Mouse (Mus musculus) 3T3-L1 (cell line): ENCODE measurements around the gene Cyp27a1.

Source experiments
- DNase-seq: peaks from one replicate; pipeline ENCODE4 v3.0.0-alpha.2; 2015; ENCODE audit warnings: low read depth, low spot score

Gene Cyp27a1

GRCm38 (mm10) chr1:74713099-74713858, at the start of gene Cyp27a1:
TSS of gene Cyp27a1 (plus strand) at chr1:74713574.
- no peak for DNase-seq

- no peak for DNase-seq
Observed at GRCm38 (mm10) chr1:74665153-74665552, 48.2 kb upstream of the Cyp27a1 start.

GRCm38 (mm10) chr1:74668371-74668770, 45.0 kb upstream of the Cyp27a1 start:
- no peak for DNase-seq

- DNase-seq, result peak; percentile 53
Observed at GRCm38 (mm10) chr1:74672731-74673130, 40.6 kb upstream of the Cyp27a1 start.

- DNase-seq, result no peak
Observed at GRCm38 (mm10) chr1:74676863-74677262, 36.5 kb upstream of the Cyp27a1 start.

- DNase-seq, result no peak
Observed at GRCm38 (mm10) chr1:74677843-74678242, 35.5 kb upstream of the Cyp27a1 start.

- no peak for DNase-seq
Observed at GRCm38 (mm10) chr1:74687131-74687530, 26.2 kb upstream of the Cyp27a1 start.

- no peak for DNase-seq
Observed at GRCm38 (mm10) chr1:74693891-74694583, 19.3 kb upstream of the Cyp27a1 start.

- DNase-seq, result no peak
Observed at GRCm38 (mm10) chr1:74695836-74696235, 17.5 kb upstream of the Cyp27a1 start.

GRCm38 (mm10) chr1:74697416-74697815, 16.0 kb upstream of the Cyp27a1 start:
- DNase-seq, result no peak

GRCm38 (mm10) chr1:74698353-74698752, 15.0 kb upstream of the Cyp27a1 start:
- DNase-seq, result no peak

GRCm38 (mm10) chr1:74698791-74699190, 14.6 kb upstream of the Cyp27a1 start:
- DNase-seq, result no peak

GRCm38 (mm10) chr1:74702142-74702553, 11.2 kb upstream of the Cyp27a1 start:
- DNase-seq, result no peak

- DNase-seq, result no peak
Observed at GRCm38 (mm10) chr1:74704156-74704555, 9.2 kb upstream of the Cyp27a1 start.

- no peak for DNase-seq
Observed at GRCm38 (mm10) chr1:74705016-74705415, 8.4 kb upstream of the Cyp27a1 start.

GRCm38 (mm10) chr1:74709566-74709965, 3.8 kb upstream of the Cyp27a1 start:
- no peak for DNase-seq

- DNase-seq, result no peak
Observed at GRCm38 (mm10) chr1:74712046-74712445, 1.3 kb upstream of the Cyp27a1 start.

- no peak for DNase-seq
Observed at GRCm38 (mm10) chr1:74712461-74713098, 794 bp upstream of the Cyp27a1 start.

- DNase-seq, result no peak
Observed at GRCm38 (mm10) chr1:74713859-74714730, 721 bp downstream of the Cyp27a1 start.

- no peak for DNase-seq
Observed at GRCm38 (mm10) chr1:74714967-74715366, 1.6 kb downstream of the Cyp27a1 start.

- DNase-seq, result no peak
Observed at GRCm38 (mm10) chr1:74715468-74715867, 2.1 kb downstream of the Cyp27a1 start.

GRCm38 (mm10) chr1:74715886-74716285, 2.5 kb downstream of the Cyp27a1 start:
- DNase-seq, result no peak
